Mouse (Mus musculus): Measurements from ENCODE around the gene Anxa7. TPM values are rescaled to one million over a fixed set of nuclear protein-coding genes. Genes with fewer than 3 reads are reported as not detected.

The Anxa7 gene
- polyA plus RNA-seq, 1 experiment from 2014 or later: 13.0 TPM

DNA sequence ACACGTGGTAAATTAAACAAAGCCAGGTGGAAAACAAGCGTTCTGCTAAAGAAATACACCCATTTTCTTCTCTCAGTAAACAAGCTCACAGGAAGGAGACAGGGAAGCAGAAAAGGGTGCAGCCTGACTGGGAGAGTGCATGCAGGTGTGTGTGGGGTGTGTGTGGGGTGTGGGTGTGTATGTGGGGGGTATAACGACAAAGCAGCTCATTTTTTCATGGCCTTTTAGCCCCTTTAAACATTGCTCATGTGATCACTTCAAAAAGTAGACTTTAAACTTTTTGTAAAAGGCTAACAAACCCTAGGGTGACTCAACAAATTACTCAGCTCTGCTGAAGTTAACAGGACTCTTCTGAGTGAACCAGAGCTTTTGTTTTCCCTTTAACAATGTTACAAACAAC is 1.5 kb downstream of the Anxa7 start:
- WGBS: 59% methylated on average over 3 of the region's 3 CpGs
- H3K27ac ChIP-seq: no peak overlapping the region
- H3K4me2 ChIP-seq: no peak overlapping the region
- ATAC-seq (ENCODE audit: low FRiP score): no peak
- H3K4me1 ChIP-seq: peaks cover 3% of the 10 kb centered on the region; the same call in 1 of the 2 replicates
- H3K4me3 ChIP-seq (replicated peaks): no peak overlapping the region
- H3K9me3 ChIP-seq: no peaks in the 10 kb centered on the region
- H3K9ac ChIP-seq: no peak overlapping the region
- no peaks in the 10 kb centered on the region; the same call in 1 of the 2 replicates for H3K36me3 ChIP-seq (replicated peaks)
- 0 out of 2 replicates have a peak, but pooled peaks cover 10% of the 10 kb centered on the region for H3K27me3 ChIP-seq

DNA sequence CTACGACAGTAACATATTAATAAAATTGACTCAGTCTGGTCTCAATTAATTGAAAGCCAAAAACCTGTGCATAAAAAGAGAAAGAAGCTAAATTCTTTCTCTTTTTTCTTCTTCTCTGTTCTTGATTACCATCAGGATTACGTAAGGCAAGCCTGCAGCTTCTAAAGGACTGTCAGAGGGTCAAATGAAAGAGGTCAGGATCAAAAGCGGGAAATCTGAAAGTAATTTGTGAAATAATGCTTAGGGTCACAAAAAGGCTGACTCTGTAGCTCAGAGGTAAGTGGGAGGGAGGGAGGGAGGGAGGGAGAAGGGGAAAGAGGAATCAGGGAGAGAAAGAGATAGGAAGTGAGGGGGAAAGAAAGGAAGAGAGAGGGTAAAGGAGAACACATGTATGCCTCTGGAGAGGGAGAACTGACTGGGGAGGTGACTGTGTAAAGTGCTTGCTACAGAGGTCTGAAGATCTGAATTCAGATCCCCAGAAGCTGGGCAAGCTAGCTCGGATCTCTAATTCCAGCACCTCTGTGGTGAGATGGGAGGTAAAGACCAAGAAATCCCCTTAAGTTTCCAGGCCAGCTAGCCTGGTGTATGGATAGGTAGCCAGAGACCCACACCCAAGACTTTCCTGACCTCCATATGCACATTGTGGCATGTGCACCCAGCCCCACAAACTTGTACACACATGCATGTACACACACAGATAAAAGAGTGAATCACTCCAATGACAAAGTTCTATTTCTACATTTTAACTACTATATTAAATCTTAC is 2.5 kb downstream of the Anxa7 start:
- no peak for ATAC-seq (ENCODE audit: low FRiP score)
- Histone ChIP-seq H3K4me1 (peaks cover 3% of the 10 kb centered on the region; the same call in 1 of the 2 replicates), H3K4me3 (replicated peaks) (no peak overlapping the region), H3K9me3 (no peaks in the 10 kb centered on the region), H3K4me2 (no peak overlapping the region), H3K9ac (no peak overlapping the region), H3K36me3 (replicated peaks) (no peaks in the 10 kb centered on the region), H3K27ac (no peak overlapping the region), H3K27me3 (0 out of 2 replicates have a peak, but pooled peaks cover 10% of the 10 kb centered on the region)
- 37% methylated on average over 4 of the region's 4 CpGs for WGBS

DNA sequence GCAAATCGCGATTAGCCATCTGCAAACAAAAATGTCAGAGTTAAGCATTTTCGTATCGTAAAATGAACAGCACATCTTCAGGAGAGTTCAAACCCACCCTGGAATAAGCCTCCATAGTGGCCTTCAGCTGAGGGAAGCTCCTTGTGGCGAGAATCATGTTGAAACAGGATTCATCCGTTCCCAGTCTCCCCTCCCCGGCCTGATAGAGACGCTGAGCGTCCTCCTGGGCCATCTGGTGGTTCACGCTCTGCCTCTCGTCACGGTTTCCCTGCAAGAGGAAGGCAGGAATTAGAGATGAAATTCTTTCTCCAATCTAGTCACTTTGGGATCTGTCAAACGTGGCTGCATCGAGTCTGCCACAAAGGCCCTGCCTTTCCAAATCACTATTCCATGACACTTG is 19.7 kb downstream of the Anxa7 start:
- H3K9me3 ChIP-seq: no peaks in the 10 kb centered on the region
- no peak for ATAC-seq (ENCODE audit: low FRiP score)
- H3K27me3 ChIP-seq: no peaks in the 10 kb centered on the region
- no peaks in the 10 kb centered on the region for H3K36me3 ChIP-seq (replicated peaks)
- no peak overlapping the region for H3K4me3 ChIP-seq (replicated peaks)
- WGBS: 83% methylated on average over 14 of the region's 14 CpGs
- H3K4me1 ChIP-seq: no peaks in the 10 kb centered on the region
- no peak overlapping the region for H3K9ac ChIP-seq
- no peak overlapping the region for H3K4me2 ChIP-seq
- no peak overlapping the region for H3K27ac ChIP-seq

DNA sequence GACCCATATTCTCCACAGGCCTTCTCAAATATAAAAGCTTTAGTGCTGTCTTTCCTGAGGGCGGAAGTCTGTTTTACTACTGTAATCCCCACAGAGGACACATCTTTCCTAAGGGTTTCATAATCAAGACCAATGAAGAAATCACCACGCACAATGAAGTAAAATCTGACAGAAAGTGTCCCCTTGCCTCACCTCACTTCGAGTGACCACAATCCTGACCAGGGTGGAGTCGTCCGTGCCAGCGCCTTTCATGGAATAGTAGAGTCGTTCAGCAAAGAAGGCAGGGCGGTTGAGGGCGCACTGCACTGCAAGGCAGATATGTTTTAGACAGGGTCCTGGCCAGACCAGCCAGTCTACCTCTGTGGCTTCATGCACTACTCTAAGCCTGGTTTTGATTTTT is 21.6 kb downstream of the Anxa7 start:
- 96% methylated on average over 9 of the region's 9 CpGs for WGBS
- Histone ChIP-seq H3K4me1 (no peaks in the 10 kb centered on the region), H3K4me2 (no peak overlapping the region), H3K36me3 (replicated peaks) (no peaks in the 10 kb centered on the region), H3K27me3 (no peaks in the 10 kb centered on the region), H3K9ac (no peak overlapping the region), H3K9me3 (no peaks in the 10 kb centered on the region), H3K27ac (no peak overlapping the region), H3K4me3 (replicated peaks) (no peak overlapping the region)
- no peak for ATAC-seq (ENCODE audit: low FRiP score)

DNA sequence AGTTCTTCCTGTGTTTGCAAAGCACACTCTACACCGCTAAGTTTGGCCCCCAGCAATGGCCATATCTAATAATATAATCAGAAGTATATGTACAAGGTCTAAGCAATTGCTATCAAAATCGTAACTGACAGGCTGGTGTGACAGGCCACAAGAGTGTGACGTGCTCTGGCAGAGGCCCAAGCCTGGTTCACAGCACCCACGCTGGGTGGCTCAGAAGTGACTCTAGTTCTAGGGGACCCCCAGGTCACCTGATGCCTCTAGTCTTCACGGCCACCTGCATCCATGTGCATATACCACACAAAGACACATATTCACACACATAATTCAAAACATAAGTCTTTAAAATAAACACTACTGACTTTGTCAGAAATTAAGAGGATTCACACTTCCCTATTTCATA is 27.0 kb downstream of the Anxa7 start:
- Histone ChIP-seq H3K9me3 (no peaks in the 10 kb centered on the region), H3K4me2 (no peak overlapping the region), H3K9ac (no peak overlapping the region), H3K27ac (no peak overlapping the region), H3K36me3 (replicated peaks) (no peaks in the 10 kb centered on the region), H3K27me3 (no peaks in the 10 kb centered on the region), H3K4me3 (replicated peaks) (no peak overlapping the region), H3K4me1 (peaks cover 8% of the 10 kb centered on the region; the same call in 1 of the 2 replicates)
- 92% methylated on average over 5 of the region's 5 CpGs for WGBS
- ATAC-seq (ENCODE audit: low FRiP score): no peak

DNA sequence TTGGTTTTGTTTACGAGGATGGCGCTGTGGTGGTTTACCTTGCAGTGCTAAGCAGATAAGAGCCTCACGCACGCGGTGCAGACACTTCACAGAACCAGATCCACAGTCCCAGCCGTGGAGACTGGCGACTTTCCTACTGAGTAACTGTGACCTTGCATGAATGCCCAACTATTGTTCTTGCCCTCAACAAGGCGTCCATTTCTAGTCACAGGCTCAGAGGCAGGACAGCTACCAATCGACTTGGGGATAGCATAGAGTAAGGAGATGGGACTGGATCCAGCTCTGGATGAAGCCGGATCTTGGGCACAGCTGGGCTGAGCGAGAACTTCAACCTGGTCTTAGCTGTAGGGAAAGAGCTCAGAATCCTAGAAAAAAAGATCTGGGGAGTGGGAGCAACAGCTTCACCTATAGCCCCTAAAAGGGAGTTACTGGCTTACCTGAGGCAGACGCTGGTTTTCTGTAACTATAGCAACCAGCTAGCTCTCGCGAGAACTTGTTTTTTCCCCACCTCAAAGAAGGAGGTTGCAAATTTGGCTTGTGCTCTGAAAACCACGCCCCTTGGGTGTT is 28.1 kb downstream of the Anxa7 start, which contains the start of gene Cfap70:
Gene Cfap70, minus strand, starts transcription at position 462 of the 567 bp plus-strand sequence.
- no peak for ATAC-seq (ENCODE audit: low FRiP score)
- Histone ChIP-seq H3K4me2 (peak within 1 kb of the TSS; percentile 51), H3K9me3 (no peaks in the 10 kb centered on the region), H3K4me1 (peaks cover 8% of the 10 kb centered on the region; the same call in 1 of the 2 replicates), H3K36me3 (replicated peaks) (no peaks in the 10 kb centered on the region), H3K27me3 (no peaks in the 10 kb centered on the region), H3K27ac (no peak within 1 kb of the TSS), H3K9ac (0 out of 2 replicates have a peak within 1 kb of the TSS, but pooled peaks have one; percentile 9), H3K4me3 (replicated peaks) (peak within 1 kb of the TSS; percentile 35)
- 3% methylated on average over 15 of the region's 15 CpGs for WGBS

DNA sequence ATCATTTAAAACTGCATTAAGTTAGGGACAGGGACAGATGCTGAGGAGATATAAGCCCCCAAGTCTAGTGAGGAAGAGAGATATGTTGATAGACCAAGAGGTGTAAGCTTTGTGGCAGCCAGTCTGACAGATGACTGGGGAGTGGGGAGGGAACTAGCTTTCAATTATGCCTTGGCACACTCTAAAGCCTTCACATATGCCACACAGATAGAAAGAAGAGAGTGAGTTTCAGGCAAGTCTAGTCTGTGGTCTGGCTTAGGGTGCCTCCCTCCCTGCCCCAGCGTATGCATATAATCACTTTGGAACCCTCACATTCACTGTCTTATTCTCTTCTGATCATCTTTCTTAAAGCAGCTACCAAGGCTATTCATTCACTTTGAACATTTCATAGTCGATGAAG is 28.6 kb downstream of the Anxa7 start:
- H3K4me2 ChIP-seq: peak overlapping the region; percentile 51
- 20% methylated on average over 2 of the region's 2 CpGs for WGBS
- H3K27ac ChIP-seq: no peak overlapping the region
- H3K36me3 ChIP-seq (replicated peaks): no peaks in the 10 kb centered on the region
- H3K9ac ChIP-seq: 0 out of 2 replicates have a peak overlapping the region, but pooled peaks have one; percentile 9
- no peaks in the 10 kb centered on the region for H3K9me3 ChIP-seq
- H3K4me3 ChIP-seq (replicated peaks): peak overlapping the region; percentile 35
- H3K27me3 ChIP-seq: no peaks in the 10 kb centered on the region
- no peak for ATAC-seq (ENCODE audit: low FRiP score)
- peaks cover 8% of the 10 kb centered on the region; the same call in 1 of the 2 replicates for H3K4me1 ChIP-seq

DNA sequence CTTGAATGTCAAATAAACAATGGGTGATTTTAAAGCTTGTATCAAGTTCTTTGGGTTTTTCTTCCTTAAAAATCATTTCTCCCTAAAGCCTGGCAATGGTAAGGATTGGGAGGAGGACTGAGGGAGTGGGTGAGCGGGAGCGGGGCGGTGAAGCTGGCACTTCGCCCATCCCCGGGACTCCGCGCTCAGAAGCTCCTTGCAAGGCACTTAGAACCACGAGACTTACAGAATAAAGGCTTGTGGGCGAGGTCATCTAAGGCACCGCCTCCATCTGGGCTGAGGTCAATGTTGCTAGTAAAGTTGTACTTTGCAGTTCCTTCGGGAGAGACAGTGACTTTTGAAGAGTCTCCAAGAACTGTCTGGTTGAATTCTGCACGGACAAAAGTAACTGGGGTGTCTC is 32.7 kb downstream of the Anxa7 start:
- Histone ChIP-seq H3K4me1 (peaks cover 11% of the 10 kb centered on the region; the same call in 1 of the 2 replicates), H3K27me3 (no peaks in the 10 kb centered on the region)
- 62% methylated on average over 12 of the region's 12 CpGs for WGBS

DNA sequence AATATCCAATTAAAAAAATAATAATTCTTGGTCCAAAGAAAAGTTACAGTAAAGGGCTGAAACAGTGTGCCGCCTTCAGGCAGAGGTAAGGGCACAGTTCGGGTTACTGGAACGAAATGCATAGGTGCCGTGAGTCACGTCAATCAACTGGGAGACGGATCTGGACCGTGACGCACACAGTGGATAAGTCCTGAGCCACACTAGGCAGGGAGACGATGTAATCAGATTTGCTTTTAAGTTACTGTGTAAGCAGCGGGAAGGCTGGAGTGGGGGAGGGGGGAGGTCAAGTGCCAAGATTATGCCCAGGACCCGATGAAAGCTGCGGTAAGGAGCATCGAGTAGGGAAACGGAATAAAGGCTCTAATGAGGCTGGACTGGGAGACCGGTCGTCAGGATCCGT is 37.7 kb downstream of the Anxa7 start:
- Histone ChIP-seq H3K36me3 (replicated peaks) (no peaks in the 10 kb centered on the region), H3K4me3 (replicated peaks) (no peak overlapping the region), H3K27me3 (no peaks in the 10 kb centered on the region), H3K4me1 (0 out of 2 replicates have a peak, but pooled peaks cover 4% of the 10 kb centered on the region), H3K4me2 (no peak overlapping the region), H3K9ac (no peak overlapping the region), H3K27ac (no peak overlapping the region), H3K9me3 (no peaks in the 10 kb centered on the region)
- 64% methylated on average over 17 of the region's 17 CpGs for WGBS
- ATAC-seq (ENCODE audit: low FRiP score): no peak

More for the DNA sequence above, 32.7 kb downstream of the Anxa7 start:
- no peak overlapping the region for H3K4me3 ChIP-seq (replicated peaks)
- ATAC-seq (ENCODE audit: low FRiP score): no peak
- no peak overlapping the region for H3K27ac ChIP-seq
- H3K36me3 ChIP-seq (replicated peaks): no peaks in the 10 kb centered on the region
- H3K9ac ChIP-seq: no peak overlapping the region
- H3K4me2 ChIP-seq: no peak overlapping the region
- no peaks in the 10 kb centered on the region for H3K9me3 ChIP-seq

DNA sequence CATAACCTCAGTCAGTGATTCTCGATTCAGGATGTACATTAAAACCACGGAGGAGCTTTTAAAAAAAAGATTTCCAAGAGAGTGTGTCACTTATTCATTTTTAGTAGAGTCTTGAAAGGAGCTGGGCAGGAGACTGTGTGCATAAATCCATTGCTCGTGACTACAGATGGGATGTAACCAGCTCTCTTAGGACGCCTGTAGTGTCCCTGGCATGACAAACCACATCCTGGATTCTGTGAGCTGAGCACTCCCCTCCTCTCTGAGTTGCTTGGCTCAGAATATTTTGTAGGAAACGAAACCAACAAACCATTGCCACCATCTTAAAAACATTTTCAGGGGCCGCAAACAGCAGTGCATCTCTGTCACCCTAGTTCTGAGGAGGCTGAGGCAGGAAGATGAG is 43.0 kb downstream of the Anxa7 start:
- no peaks in the 10 kb centered on the region for H3K4me1 ChIP-seq
- no peak overlapping the region for H3K4me2 ChIP-seq
- WGBS: 79% methylated on average over 6 of the region's 6 CpGs
- no peaks in the 10 kb centered on the region for H3K27me3 ChIP-seq
- ATAC-seq (ENCODE audit: low FRiP score): no peak
- no peak overlapping the region for H3K27ac ChIP-seq
- no peak overlapping the region for H3K4me3 ChIP-seq (replicated peaks)
- no peak overlapping the region for H3K9ac ChIP-seq
- no peaks in the 10 kb centered on the region for H3K9me3 ChIP-seq
- H3K36me3 ChIP-seq (replicated peaks): no peaks in the 10 kb centered on the region

DNA sequence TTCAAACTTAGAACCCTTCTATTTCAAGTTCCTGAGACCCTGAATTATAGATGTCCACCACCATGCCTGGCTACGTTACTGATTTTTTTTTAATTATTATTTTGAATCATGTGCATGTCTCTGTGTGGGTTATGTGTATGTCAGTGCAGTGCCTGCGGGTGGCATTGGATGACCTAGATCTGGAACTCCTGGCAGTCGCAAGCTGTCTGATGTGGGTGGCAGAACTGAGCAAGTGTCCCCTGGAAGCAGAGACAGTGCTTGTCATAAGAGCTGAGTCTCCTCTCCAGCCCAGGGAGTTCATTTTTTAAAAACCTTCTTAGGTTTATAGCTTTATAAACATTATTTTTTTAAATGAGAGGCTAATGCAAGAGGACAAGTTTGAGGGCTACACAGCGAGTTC is 47.5 kb downstream of the Anxa7 start:
- no peak for ATAC-seq (ENCODE audit: low FRiP score)
- no peak overlapping the region for H3K27ac ChIP-seq
- WGBS: 87% methylated on average over 4 of the region's 4 CpGs
- no peaks in the 10 kb centered on the region for H3K9me3 ChIP-seq
- no peak overlapping the region for H3K4me3 ChIP-seq (replicated peaks)
- no peaks in the 10 kb centered on the region for H3K27me3 ChIP-seq
- H3K4me1 ChIP-seq: no peaks in the 10 kb centered on the region
- H3K9ac ChIP-seq: no peak overlapping the region
- H3K36me3 ChIP-seq (replicated peaks): no peaks in the 10 kb centered on the region
- no peak overlapping the region for H3K4me2 ChIP-seq

DNA sequence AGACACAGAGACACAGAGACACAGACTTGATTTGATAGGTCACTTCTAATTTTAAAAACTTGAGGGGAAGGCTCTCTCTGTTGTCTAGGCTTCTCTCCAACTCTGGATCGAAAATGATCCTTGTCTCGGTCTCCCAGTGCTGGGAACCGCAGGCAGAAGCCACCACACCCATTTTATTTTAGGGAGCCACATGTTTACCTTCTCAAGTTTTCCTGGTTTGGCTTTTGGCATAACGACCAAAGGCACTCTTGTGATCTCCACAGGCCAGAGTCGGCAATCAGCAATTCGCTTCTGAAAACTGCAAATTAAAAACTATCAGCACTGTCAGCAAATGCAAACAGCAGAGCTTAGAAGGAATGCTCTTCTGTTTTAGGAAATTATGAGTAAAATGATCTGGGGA is 48.2 kb downstream of the Anxa7 start:
- Histone ChIP-seq H3K9ac (no peak overlapping the region), H3K4me3 (replicated peaks) (no peak overlapping the region), H3K27ac (no peak overlapping the region), H3K27me3 (no peaks in the 10 kb centered on the region), H3K4me1 (no peaks in the 10 kb centered on the region), H3K4me2 (no peak overlapping the region), H3K9me3 (no peaks in the 10 kb centered on the region), H3K36me3 (replicated peaks) (no peaks in the 10 kb centered on the region)
- WGBS: 82% methylated on average over 6 of the region's 6 CpGs
- ATAC-seq (ENCODE audit: low FRiP score): no peak

Measured in forebrain, embryonic 12.5 days (tissue).